Comparison of ENCODE assay signal across 21 mouse cellular contexts in the genomic region with DNA sequence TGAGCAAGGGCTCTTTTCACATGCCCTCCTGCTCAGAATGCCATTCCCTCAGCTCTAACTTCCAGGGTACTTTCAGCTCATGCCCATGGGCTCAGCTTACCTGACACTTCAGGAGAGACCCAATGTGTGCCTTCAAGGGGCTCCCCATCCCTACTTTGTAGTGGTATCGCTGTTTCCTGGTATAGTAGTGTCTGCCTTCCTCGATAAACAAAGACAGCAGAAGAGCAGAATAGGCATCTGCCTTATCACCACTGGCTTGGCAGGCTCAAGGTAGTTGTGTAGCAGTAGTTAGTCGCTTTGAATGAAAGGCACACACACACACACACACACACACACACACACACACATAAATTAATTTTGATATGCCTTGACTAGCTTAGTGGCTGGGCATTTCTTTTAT.
DNase-seq lines count a peak whose midpoint lies in the region; ATAC-seq and TF ChIP-seq lines count a peak whose summit lies in the region.
"Had no signal": no experiment of that assay in that cellular context is flagged by ENCODE, and none has a peak within 500 bp of the region (broad histone marks: within the 10 kb centered on the region; RNA-seq: fewer than 3 reads in every experiment).

No protein-coding gene starts in this region.

- WGBS in liver, postnatal 0 days (ENCODE audit: insufficient replicate concordance), result 53% methylated on average over 3 of the region's 3 CpGs
- 60% methylated on average over 3 of the region's 3 CpGs for WGBS in liver, embryonic 11.5 days
- 36% methylated on average over 3 of the region's 3 CpGs for WGBS in liver, embryonic 15.5 days (ENCODE audit: insufficient replicate concordance)

- no peaks in the 10 kb centered on the region for H3K36me3 ChIP-seq in liver, postnatal 0 days (replicated peaks; ENCODE audit: insufficient read depth, low read length)
- H3K36me3 ChIP-seq in liver, embryonic 11.5 days (ENCODE audit: control insufficient read depth, insufficient read depth, low read length), result no peaks in the 10 kb centered on the region
- H3K36me3 ChIP-seq in liver, embryonic 15.5 days (replicated peaks), result no peaks in the 10 kb centered on the region
- H3K36me3 ChIP-seq: embryonic facial prominence, embryonic 13.5 days; heart, embryonic 13.5 days; hindbrain, embryonic 13.5 days had no signal

- no peak overlapping the region for H3K27ac ChIP-seq in liver, postnatal 0 days (ENCODE audit: low read depth)
- H3K27ac ChIP-seq in liver, embryonic 11.5 days (ENCODE audit: low read depth, low read length), result no peak overlapping the region
- no peak overlapping the region for H3K27ac ChIP-seq in liver, embryonic 15.5 days (replicated peaks)
- H3K27ac ChIP-seq: embryonic facial prominence, embryonic 13.5 days; forebrain, embryonic 13.5 days; heart, embryonic 13.5 days; hindbrain, embryonic 13.5 days; hindbrain, postnatal 0 days had no signal

- ATAC-seq in liver, postnatal 0 days, result no peak
- ATAC-seq in liver, embryonic 11.5 days (replicated peaks; ENCODE audit: low FRiP score), result peak; percentile 88
- 0 out of 2 replicates have a peak, but pooled peaks have one; percentile 28 for ATAC-seq in liver, embryonic 15.5 days (ENCODE audit: insufficient read depth)
- ATAC-seq: forebrain, embryonic 13.5 days; forebrain, postnatal 0 days; hindbrain, postnatal 0 days had no signal

- no peak overlapping the region for H3K9ac ChIP-seq in liver, postnatal 0 days (replicated peaks)
- no peak overlapping the region for H3K9ac ChIP-seq in liver, embryonic 11.5 days (ENCODE audit: low read depth, low read length)
- H3K9ac ChIP-seq in liver, embryonic 15.5 days, result no peak overlapping the region
- H3K9ac ChIP-seq: embryonic facial prominence, embryonic 13.5 days; forebrain, embryonic 13.5 days; forebrain, postnatal 0 days; heart, embryonic 13.5 days; hindbrain, embryonic 13.5 days had no signal

- no peaks in the 10 kb centered on the region for H3K4me1 ChIP-seq in liver, postnatal 0 days (ENCODE audit: insufficient read depth)
- H3K4me1 ChIP-seq in liver, embryonic 11.5 days (replicated peaks; ENCODE audit: control insufficient read depth, insufficient read depth, low read length), result no peaks in the 10 kb centered on the region
- no peaks in the 10 kb centered on the region for H3K4me1 ChIP-seq in liver, embryonic 15.5 days (replicated peaks)
- H3K4me1 ChIP-seq: embryonic facial prominence, embryonic 13.5 days; forebrain, embryonic 13.5 days; heart, embryonic 13.5 days; hindbrain, embryonic 13.5 days had no signal

- intact Hi-C loops in gastrocnemius, postnatal 14 days (cut with DNase I; ENCODE audit: low total_unique reads), result no loop called here

- no peak for TF ChIP-seq EP300 in liver, postnatal 0 days (IDR thresholded peaks at IDR 0.05; ENCODE audit: low read depth)

- no peak overlapping the region for H3K4me3 ChIP-seq in liver, postnatal 0 days (ENCODE audit: low read depth, low read length)
- no peak overlapping the region for H3K4me3 ChIP-seq in liver, embryonic 11.5 days (ENCODE audit: low read depth, low read length)
- H3K4me3 ChIP-seq in liver, embryonic 15.5 days (replicated peaks), result no peak overlapping the region
- H3K4me3 ChIP-seq: embryonic facial prominence, embryonic 13.5 days; forebrain, embryonic 13.5 days; heart, embryonic 13.5 days; hindbrain, embryonic 13.5 days had no signal

- no peaks in the 10 kb centered on the region for H3K27me3 ChIP-seq in liver, postnatal 0 days (ENCODE audit: insufficient read depth, low read length)
- H3K27me3 ChIP-seq in liver, embryonic 11.5 days (replicated peaks; ENCODE audit: control insufficient read depth, insufficient read depth, low read length), result no peaks in the 10 kb centered on the region
- no peaks in the 10 kb centered on the region; the same call in 1 of the 2 replicates for H3K27me3 ChIP-seq in liver, embryonic 15.5 days
- H3K27me3 ChIP-seq: embryonic facial prominence, embryonic 13.5 days; forebrain, embryonic 13.5 days; heart, embryonic 13.5 days; hindbrain, embryonic 13.5 days had no signal

- no peak for TF ChIP-seq CTCF in liver, postnatal 0 days (IDR thresholded peaks at IDR 0.05; ENCODE audit: low read depth)

- DNase-seq in liver, result peak; percentile 20
- DNase-seq in liver, postnatal 0 days, result no peak
- peak; percentile 20 for DNase-seq in c-Kit-positive CD71-positive TER-119-negative erythroid progenitor cells, embryonic 14.5 days (ENCODE audit: low read depth)
- peak; percentile 8 for DNase-seq in liver, embryonic 11.5 days (ENCODE audit: low spot score)
- DNase-seq in right cerebral cortex, postnatal 14 days, result no peak
- no peak for DNase-seq in embryo, embryonic 10.5 days (ENCODE audit: low spot score)
- no peak for DNase-seq in gastrocnemius, postnatal 14 days
- DNase-seq: adrenal gland, adult 8-10 months; adrenal gland, postnatal 36 days; cerebellum, adult 11-12 months; cerebellum, adult 9-10 months; cerebellum, postnatal 25 days; forebrain, postnatal 0 days; gastrocnemius, postnatal 36 days; heart, adult 18-20 months had no signal

- no peaks in the 10 kb centered on the region for H3K9me3 ChIP-seq in liver, postnatal 0 days (ENCODE audit: low read length)
- H3K9me3 ChIP-seq in liver, embryonic 11.5 days (ENCODE audit: control insufficient read depth, low read length), result no peaks in the 10 kb centered on the region
- H3K9me3 ChIP-seq in liver, embryonic 15.5 days (replicated peaks), result no peaks in the 10 kb centered on the region
- H3K9me3 ChIP-seq: forebrain, embryonic 13.5 days; hindbrain, embryonic 13.5 days had no signal

- no peak overlapping the region for H3K4me2 ChIP-seq in liver, postnatal 0 days (ENCODE audit: low read depth, low read length)
- no peak overlapping the region for H3K4me2 ChIP-seq in liver, embryonic 11.5 days
- no peak overlapping the region for H3K4me2 ChIP-seq in liver, embryonic 15.5 days
- H3K4me2 ChIP-seq: embryonic facial prominence, embryonic 13.5 days; forebrain, embryonic 13.5 days; heart, embryonic 13.5 days; hindbrain, embryonic 13.5 days had no signal

Comparison
In these comparisons a context has a peak if more than half of its experiments do, and no peak if none do; other contexts are left out.
1. DNase-seq: peak in liver (single experiment), c-Kit-positive CD71-positive TER-119-negative erythroid progenitor cells, embryonic 14.5 days (single experiment) and liver, embryonic 11.5 days (single experiment); none in liver, postnatal 0 days (single experiment), right cerebral cortex, postnatal 14 days (single experiment), embryo, embryonic 10.5 days (single experiment) and gastrocnemius, postnatal 14 days (single experiment).